Mouse (Mus musculus): Measurements from ENCODE around the gene Aif1. TPM values are rescaled to one million over a fixed set of nuclear protein-coding genes. Genes with fewer than 3 reads are reported as not detected.

Gene Aif1
- polyA plus RNA-seq (2012; rRNA removed), result 10.5 and 12.9 TPM in 2 replicates

GRCm38 (mm10) chr17:35175968-35176367 is at the start of gene Aif1:
TSS of gene Aif1 (minus strand) at chr17:35176068.

DNA sequence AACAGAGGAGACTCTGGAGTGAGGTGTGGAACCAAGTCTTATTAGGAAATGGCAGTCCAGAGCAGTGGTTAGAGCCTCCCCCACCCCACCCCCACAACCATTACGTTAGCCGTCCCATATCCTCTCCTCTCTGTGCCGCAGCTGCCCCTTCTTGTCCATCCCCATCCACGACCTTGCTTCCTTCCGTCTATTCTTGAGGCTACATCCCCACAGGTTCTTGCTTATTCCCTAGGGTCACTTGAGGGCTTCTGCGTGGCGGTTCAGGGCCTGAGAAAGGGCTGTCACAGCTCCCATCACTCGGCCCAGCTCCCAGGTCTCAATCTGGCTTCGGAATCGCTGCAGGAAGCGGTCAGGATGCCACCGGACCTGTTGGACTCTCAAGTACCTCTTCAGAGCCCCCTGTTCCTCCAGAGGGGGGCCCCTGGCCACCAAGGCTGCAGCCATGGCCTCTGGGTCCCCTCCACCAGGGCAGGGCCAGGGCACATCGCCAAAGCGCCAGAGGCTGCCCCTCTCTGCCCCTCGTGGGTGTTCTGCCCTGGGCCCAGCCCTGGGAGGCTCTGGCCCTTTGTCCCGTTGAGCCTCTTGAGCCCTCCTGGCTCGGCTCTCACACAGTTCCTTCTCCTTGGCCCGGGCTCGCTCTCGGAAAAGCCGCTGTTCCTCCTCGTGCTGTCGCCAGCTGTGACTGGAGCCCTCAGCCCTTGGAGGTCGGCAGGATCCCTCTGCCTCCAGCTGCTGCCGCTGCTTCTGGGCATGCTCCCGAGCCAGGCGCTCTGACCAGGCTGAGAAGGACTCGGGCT is 44.5 kb upstream of the Aif1 start, which contains the start of gene Gm16181:
Gene Gm16181, plus strand, starts transcription at position 679 of the 797 bp plus-strand sequence.

DNA sequence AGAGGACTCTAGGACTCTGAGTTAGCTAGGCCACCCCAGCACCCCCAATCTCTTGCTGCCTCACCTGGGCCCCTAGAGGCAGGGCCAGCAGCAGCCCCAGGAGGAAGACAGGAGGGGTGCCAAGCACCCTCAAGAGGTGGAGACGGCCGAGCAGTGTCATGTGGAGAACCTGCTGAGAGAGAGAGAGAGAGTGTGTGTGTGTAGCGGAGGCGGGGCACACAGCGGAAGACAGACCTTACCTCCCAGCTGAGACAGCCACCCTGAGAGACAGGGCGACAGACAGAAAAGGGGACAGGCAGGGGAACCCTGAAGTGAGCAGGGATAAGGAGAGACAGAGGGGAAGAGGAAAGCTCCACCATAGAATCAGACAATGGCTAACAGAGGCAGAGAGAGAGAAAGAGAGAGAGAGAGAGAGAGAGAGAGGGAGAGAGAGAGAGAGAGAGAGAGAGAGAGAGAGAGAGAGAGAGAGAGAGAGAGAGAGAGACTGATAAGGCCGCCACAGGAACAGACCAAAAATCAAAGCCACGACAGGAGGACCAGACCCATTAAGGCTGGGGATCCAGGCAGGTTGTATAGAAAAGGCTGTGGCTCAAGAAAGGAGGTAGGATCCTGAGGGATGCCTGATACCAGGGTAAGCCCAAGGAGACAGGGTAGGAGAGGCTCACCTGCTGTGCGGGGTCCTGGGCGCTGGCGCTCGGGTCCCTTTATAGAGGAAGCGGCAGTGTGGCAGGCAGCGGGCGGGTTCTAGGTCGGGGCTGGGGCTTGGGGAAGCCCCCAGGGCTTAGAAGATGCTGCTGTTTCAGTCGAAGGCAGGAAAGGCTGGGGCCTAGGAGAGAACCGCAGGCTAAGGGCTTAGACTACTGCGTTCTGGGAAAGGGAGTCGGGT is 28.9 kb upstream of the Aif1 start, which contains the start of gene Lta:
Gene Lta, minus strand, starts transcription at position 858 of the 886 bp plus-strand sequence.

GRCm38 (mm10) chr17:35201787-35202186 is 25.9 kb upstream of the Aif1 start, which contains the start of gene Tnf:
TSS of gene Tnf (minus strand) at chr17:35202007.

DNA sequence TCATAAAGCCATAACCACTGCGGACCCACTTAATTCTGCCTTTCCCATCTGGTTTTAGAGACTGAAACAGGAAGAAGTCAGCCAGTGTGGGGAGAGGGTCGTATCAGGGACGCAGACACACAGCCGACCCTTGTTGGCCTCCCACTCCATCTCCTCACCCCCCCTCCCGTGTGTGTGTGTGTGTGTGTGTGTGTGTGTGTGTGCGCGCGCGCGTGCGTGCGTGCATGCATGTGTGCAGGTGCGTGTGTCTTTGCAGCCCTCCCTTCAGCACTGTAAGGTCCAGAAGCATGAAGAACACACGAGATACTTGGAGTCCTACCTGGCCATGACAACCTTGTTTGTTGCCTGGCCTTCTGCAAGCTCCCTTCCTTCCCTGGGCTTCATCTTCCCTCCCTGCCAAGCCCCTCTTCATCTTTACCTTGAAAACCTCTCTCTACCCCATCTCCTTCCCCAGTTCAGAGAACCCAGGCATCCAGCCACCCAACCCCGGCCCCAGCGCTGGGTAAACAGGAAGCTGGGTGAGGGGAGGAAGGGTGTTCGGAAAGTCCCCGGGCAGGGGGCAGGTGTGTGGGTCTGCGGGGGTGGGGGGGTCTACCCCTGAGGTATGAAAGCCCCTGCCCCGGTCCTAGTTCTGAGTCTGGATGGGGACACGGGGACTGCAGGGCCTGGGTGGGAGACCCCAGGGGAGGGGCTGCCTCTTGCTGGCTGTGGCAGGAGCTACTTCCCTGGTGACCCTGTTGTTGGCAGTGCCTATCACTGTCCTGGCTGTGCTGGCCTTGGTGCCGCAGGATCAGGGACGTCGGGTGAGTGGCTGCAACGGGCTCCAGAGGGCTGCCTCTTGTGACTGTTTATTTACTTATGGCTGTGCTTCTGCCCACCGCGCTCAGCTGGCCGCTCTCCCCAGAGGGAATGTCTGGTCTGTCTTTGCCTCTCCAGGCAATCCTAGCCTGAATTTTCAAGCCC is 18.3 kb upstream of the Aif1 start, which contains the start of gene Ltb:
Gene Ltb, plus strand, starts transcription at position 559 of the 963 bp plus-strand sequence.

GRCm38 (mm10) chr17:35187959-35188610 is 12.2 kb upstream of the Aif1 start, which contains the start of gene Lst1:
TSS of gene Lst1 (minus strand) at chr17:35188439.

GRCm38 (mm10) chr17:35164568-35165450 is 11.1 kb downstream of the Aif1 start, which contains the start of gene Prrc2a:
TSS of gene Prrc2a (minus strand) at chr17:35164897.

DNA sequence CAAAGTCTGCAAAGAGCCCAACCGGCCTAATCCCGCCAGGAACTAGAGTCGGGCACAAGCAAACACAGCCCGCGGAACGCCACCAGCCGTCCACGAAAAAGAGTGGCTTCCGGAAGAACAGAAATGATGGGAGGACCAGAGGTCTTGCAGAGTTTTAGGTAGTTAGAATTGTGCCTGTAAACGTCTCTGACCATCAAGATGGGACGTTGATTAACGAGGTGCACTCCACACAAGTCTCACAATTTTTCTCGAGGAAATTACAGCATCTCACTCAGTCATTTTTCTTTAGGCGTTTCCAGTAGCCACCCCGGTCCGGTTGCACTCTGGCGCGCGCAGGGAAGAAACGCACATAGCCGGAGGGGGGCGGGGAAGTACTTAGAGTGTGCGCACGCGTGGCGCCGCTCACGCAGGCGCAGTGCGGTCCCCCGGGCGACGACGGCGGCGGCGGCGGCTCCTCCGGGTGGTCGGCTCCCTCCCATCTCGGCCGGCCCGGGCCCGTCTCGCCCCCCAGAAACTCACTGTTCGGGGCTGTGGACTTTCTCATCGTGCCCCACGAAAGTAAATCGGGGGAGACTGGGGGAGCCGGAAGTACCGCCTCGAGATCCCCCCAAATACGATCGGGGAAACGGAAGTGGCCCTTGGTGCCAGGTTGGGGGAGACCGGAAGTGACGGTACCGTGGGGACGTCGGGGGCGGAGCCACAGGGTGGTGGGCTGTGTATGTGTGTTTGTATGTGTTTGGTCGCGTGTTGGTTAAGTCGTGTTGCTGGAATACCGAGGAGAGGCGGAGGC is 40.9 kb downstream of the Aif1 start, which contains the start of gene Bag6:
Gene Bag6, plus strand, starts transcription at position 378 of the 790 bp plus-strand sequence.

DNA sequence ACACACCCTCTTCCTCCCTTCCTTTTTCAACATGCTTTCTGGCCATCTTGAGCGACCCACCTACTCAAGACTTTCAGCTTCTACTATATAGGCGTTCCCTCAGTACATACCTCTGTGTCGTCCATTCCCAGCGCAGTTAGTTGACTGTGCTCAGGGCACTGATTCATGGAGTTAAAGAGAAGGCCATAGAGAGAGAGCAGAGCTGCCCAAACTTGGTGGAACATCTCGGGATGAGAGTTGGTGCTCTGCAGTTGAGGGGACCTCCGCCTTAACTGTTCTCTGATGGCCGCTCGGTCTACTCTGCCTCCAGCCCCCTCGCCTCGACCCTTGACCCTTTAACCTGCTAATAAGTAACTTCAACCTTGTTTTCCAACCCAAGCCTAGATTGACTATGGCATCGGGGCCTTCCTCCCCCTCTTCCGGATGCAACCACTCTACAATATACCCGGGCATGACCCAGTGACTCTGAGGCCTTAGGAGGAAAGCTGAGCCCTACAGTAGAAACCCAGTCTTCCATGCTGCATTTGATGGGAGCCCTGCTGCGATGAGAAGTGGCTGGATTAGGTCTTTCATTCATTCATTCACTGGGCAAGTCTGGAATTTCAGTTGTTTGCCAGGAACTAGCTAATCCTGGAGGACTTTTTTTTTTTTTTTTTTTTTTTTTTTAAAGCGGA is 44.2 kb downstream of the Aif1 start, which contains the start of gene Apom:
Gene Apom, minus strand, starts transcription at position 551 of the 674 bp plus-strand sequence.

GRCm38 (mm10) chr17:35126206-35126611 is 49.7 kb downstream of the Aif1 start, which contains the start of gene D17H6S53E:
TSS of gene D17H6S53E (plus strand) at chr17:35126373.

GRCm38 (mm10) chr17:35121871-35122303 is 54.0 kb downstream of the Aif1 start, which contains the start of gene Csnk2b:
TSS of gene Csnk2b (minus strand) at chr17:35122053.

DNA sequence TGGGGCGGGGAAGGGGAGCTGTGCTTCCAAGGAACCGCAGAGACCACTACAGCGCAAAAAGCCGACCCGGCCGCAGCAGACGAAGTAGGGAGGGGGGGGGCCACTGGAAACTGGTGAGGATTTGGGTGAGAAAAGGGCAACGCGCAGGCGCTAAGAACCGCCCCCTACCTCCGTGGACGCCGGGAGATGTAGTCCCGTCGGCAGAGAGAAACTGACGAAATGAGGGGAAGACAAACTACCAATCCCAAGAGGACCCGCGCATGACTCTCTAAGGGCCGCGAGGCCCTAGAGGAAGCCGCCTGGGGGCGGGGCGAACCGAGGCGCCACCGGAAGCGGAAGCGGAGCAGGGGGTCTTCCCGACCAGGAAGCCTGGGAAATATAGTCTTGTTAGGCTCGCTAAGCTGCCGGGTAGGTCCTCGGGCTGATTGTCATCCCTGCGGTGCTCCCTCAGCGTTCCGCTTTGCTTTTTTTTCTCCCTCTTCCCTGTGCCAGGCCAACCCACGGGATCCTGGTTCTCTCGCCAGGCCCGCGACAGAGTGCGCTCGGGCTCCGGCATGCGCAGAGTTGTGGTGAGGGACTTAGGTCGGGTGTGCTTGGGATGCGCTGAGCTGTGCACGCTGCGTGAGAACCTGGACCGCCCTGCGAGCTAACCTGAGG is 54.6 kb downstream of the Aif1 start, which contains the start of gene Gpank1:
Gene Gpank1, plus strand, starts transcription at position 313 of the 657 bp plus-strand sequence.

Other genes with a start within 250 kb of the Aif1 start
- 21.1 and 21.2 TPM in 2 replicates for gene Neu1, start 244.8 kb downstream of the Aif1 start, polyA plus RNA-seq (2012; rRNA removed)
- 3.1 and 3.3 TPM in 2 replicates for gene Hspa1b, start 216.8 kb downstream of the Aif1 start, polyA plus RNA-seq (2012; rRNA removed)
- gene Gm20481, start 206.2 kb downstream of the Aif1 start, polyA plus RNA-seq (2012; rRNA removed), result not detected in 2 replicates
- gene Hspa1a, start 203.9 kb downstream of the Aif1 start, polyA plus RNA-seq (2012; rRNA removed), result 1.9 and 2.5 TPM in 2 replicates
- gene Hspa1l, start 203.4 kb downstream of the Aif1 start, polyA plus RNA-seq (2012; rRNA removed), result 0.06 and 0.07 TPM in 2 replicates
- gene Lsm2, start 194.2 kb downstream of the Aif1 start, polyA plus RNA-seq (2012; rRNA removed), result 64.3 and 69.6 TPM in 2 replicates
- 42.1 and 47.2 TPM in 2 replicates for gene Vars, start 175.1 kb downstream of the Aif1 start, polyA plus RNA-seq (2012; rRNA removed)
- 0.17 and 0.23 TPM in 2 replicates for gene Vwa7, start 159.5 kb downstream of the Aif1 start, polyA plus RNA-seq (2012; rRNA removed)
- 4.3 and 5.0 TPM in 2 replicates for gene Sapcd1, start 148.1 kb downstream of the Aif1 start, polyA plus RNA-seq (2012; rRNA removed)
- 7.7 and 8.5 TPM in 2 replicates for gene Msh5, start 129.3 kb downstream of the Aif1 start, polyA plus RNA-seq (2012; rRNA removed)
- gene Clic1, start 126.1 kb downstream of the Aif1 start, polyA plus RNA-seq (2012; rRNA removed), result 88.4 and 92.7 TPM in 2 replicates
- gene Ddah2, start 117.0 kb downstream of the Aif1 start, polyA plus RNA-seq (2012; rRNA removed), result 13.9 and 14.9 TPM in 2 replicates
- 0.06 TPM in 1 of 2 replicates, not detected in the other for gene Ly6g6c, start 110.7 kb downstream of the Aif1 start, polyA plus RNA-seq (2012; rRNA removed)
- gene Mpig6b, start 109.9 kb downstream of the Aif1 start, polyA plus RNA-seq (2012; rRNA removed), result 1.5 and 1.9 TPM in 2 replicates
- gene Ly6g6e, start 99.2 kb downstream of the Aif1 start, polyA plus RNA-seq (2012; rRNA removed), result 0.28 and 0.30 TPM in 2 replicates
- gene Ly6g6d, start 98.0 kb downstream of the Aif1 start, polyA plus RNA-seq (2012; rRNA removed), result 0.71 and 0.79 TPM in 2 replicates
- 4.7 and 4.8 TPM in 2 replicates for gene Ly6g6f, start 90.5 kb downstream of the Aif1 start, polyA plus RNA-seq (2012; rRNA removed)
- 32.1 and 32.4 TPM in 2 replicates for gene Abhd16a, start 86.8 kb downstream of the Aif1 start, polyA plus RNA-seq (2012; rRNA removed)
- gene Ly6g5c, start 67.8 kb downstream of the Aif1 start, polyA plus RNA-seq (2012; rRNA removed), result not detected in 2 replicates
- 0.46 and 0.64 TPM in 2 replicates for gene Ly6g5b, start 60.6 kb downstream of the Aif1 start, polyA plus RNA-seq (2012; rRNA removed)
- gene Gpank1, start 54.6 kb downstream of the Aif1 start, polyA plus RNA-seq (2012; rRNA removed), result 8.0 and 8.7 TPM in 2 replicates
- 84.1 and 85.2 TPM in 2 replicates for gene Csnk2b, start 54.0 kb downstream of the Aif1 start, polyA plus RNA-seq (2012; rRNA removed)
- 1.8 and 2.0 TPM in 2 replicates for gene D17H6S53E, start 49.7 kb downstream of the Aif1 start, polyA plus RNA-seq (2012; rRNA removed)
- gene Apom, start 44.0 kb downstream of the Aif1 start, polyA plus RNA-seq (2012; rRNA removed), result 464 and 524 TPM in 2 replicates
- gene Bag6, start 40.9 kb downstream of the Aif1 start, polyA plus RNA-seq (2012; rRNA removed), result 37.8 and 48.6 TPM in 2 replicates
- 42.6 and 57.5 TPM in 2 replicates for gene Prrc2a, start 11.2 kb downstream of the Aif1 start, polyA plus RNA-seq (2012; rRNA removed)
- 69.9 and 71.0 TPM in 2 replicates for gene Lst1, start 12.4 kb upstream of the Aif1 start, polyA plus RNA-seq (2012; rRNA removed)
- gene Ltb, start 18.4 kb upstream of the Aif1 start, polyA plus RNA-seq (2012; rRNA removed), result 5.2 and 5.9 TPM in 2 replicates
- 1.4 TPM in 2 replicates for gene Tnf, start 25.9 kb upstream of the Aif1 start, polyA plus RNA-seq (2012; rRNA removed)
- 0.06 TPM in 1 of 2 replicates, not detected in the other for gene Lta, start 29.3 kb upstream of the Aif1 start, polyA plus RNA-seq (2012; rRNA removed)
- gene Gm16181, start 44.8 kb upstream of the Aif1 start, polyA plus RNA-seq (2012; rRNA removed), result 0.08 and 0.26 TPM in 2 replicates
- gene Atp6v1g2, start 57.6 kb upstream of the Aif1 start, polyA plus RNA-seq (2012; rRNA removed), result 2.0 and 2.3 TPM in 2 replicates
- 5.1 and 5.4 TPM in 2 replicates for gene Nfkbil1, start 59.7 kb upstream of the Aif1 start, polyA plus RNA-seq (2012; rRNA removed)
- gene Ddx39b, start 65.7 kb upstream of the Aif1 start, polyA plus RNA-seq (2012; rRNA removed), result 170 and 199 TPM in 2 replicates
- 108 and 132 TPM in 2 replicates for gene H2-D1, start 86.7 kb upstream of the Aif1 start, polyA plus RNA-seq (2012; rRNA removed)
- gene H2-Q1, start 144.3 kb upstream of the Aif1 start, polyA plus RNA-seq (2012; rRNA removed), result 0.06 TPM in 2 replicates
- gene H2-Q2, start 166.2 kb upstream of the Aif1 start, polyA plus RNA-seq (2012; rRNA removed), result 2.3 and 3.8 TPM in 2 replicates
- gene H2-Q4, start 203.5 kb upstream of the Aif1 start, polyA plus RNA-seq (2012; rRNA removed), result 18.2 and 23.7 TPM in 2 replicates
- 10.0 and 14.3 TPM in 2 replicates for gene H2-Q6, start 248.8 kb upstream of the Aif1 start, polyA plus RNA-seq (2012; rRNA removed)